Mouse (Mus musculus) bone marrow, adult 2 months (tissue): Measurements from ENCODE around the gene Senp3.
A peak's percentile ranks its signal among the peaks of the same experiment; 100 is the strongest.

ENCODE experiments used
- CTCF ChIP-seq: fragments of 200-500 bp; IDR thresholded peaks from 2 replicates; pipeline ENCODE4 v1.5.1; 2011; ENCODE audit warnings: low read length, control low read depth; ENCODE audit not compliant: control insufficient read depth, insufficient read depth
- POLR2A ChIP-seq: fragments of 200-500 bp; IDR thresholded peaks from 2 replicates; pipeline ENCODE4 v1.6.1; 2011; ENCODE audit warnings: low read depth, mild to moderate bottlenecking, control low read depth, low read length, borderline replicate concordance; ENCODE audit not compliant: control insufficient read depth

- TF ChIP-seq CTCF (peak; percentile 17; the same call in 1 of the 2 replicates), POLR2A (peak; percentile 66; the same call in 1 of the 2 replicates)
These were observed 10.8 kb downstream of the Senp3 start for GRCm38 (mm10) chr11:69670786-69671725.
